Mouse (Mus musculus) lung, postnatal 0 days (tissue): ENCODE results near the gene Olfr675.

Source experiments
- CTCF ChIP-seq: IDR thresholded peaks from 2 replicates; pipeline ENCODE4 v1.5.1; 2016; ENCODE audit warnings: antibody characterized with exemption, mild to moderate bottlenecking
- EP300 ChIP-seq: IDR thresholded peaks from 2 replicates; pipeline ENCODE4 v1.6.1; 2016; ENCODE audit warnings: antibody characterized with exemption, mild to moderate bottlenecking, control low read depth

- TF ChIP-seq CTCF (no peak), EP300 (no peak)
Measured at GRCm38 (mm10) chr7:104979026-104979425, 49.2 kb downstream of the Olfr675 start, which contains the start of gene Olfr671.
